Mouse (Mus musculus) adrenal gland, postnatal 4 days (tissue): Measurements from ENCODE around the gene Hdac4. TPM values are rescaled to one million over a fixed set of nuclear protein-coding genes. Genes with fewer than 3 reads are reported as not detected.
A peak's percentile ranks its signal among the peaks of the same experiment; 100 is the strongest.

ENCODE experiments used
- DNase-seq, 2 experiments: peaks; one replicate each; pipeline ENCODE4 v3.0.0; 2021 to 2022; ENCODE audit warnings: low spot score in 2 of 2, mixed read lengths in 2 of 2
- long read RNA-seq, 2 experiments: library from polyadenylated mRNA; stranded (forward); transcript quantifications; one replicate each; pipeline ENCODE4 v2.0.0; 2021
- total RNA-seq, 2 experiments: library from RNA; stranded (reverse); gene quantifications; 2 replicates each; pipeline ENCODE4 v1.2.3; 2021

Hdac4 gene
- total RNA-seq, result 10 to 100 TPM; 93.3 to 97.8 TPM
- long read RNA-seq, experiment 1, full-length matches to known transcripts, result 1 of 17 reads
- long read RNA-seq, experiment 1, partial matches to known transcripts, result 1 of 17 reads
- long read RNA-seq, experiment 1, other reads (novel, unspliced or antisense), result 15 of 17 reads
- long read RNA-seq, experiment 2, full-length matches to known transcripts, result 4 of 58 reads
- long read RNA-seq, experiment 2, partial matches to known transcripts, result 17 of 58 reads
- long read RNA-seq, experiment 2, other reads (novel, unspliced or antisense), result 37 of 58 reads

GRCm38 (mm10) chr1:92195360-92196149 lies at the start of gene Hdac4:
Gene Hdac4 (minus strand): TSS chr1:92195699.
- DNase-seq, result peak; percentile 15 to 61

DNA sequence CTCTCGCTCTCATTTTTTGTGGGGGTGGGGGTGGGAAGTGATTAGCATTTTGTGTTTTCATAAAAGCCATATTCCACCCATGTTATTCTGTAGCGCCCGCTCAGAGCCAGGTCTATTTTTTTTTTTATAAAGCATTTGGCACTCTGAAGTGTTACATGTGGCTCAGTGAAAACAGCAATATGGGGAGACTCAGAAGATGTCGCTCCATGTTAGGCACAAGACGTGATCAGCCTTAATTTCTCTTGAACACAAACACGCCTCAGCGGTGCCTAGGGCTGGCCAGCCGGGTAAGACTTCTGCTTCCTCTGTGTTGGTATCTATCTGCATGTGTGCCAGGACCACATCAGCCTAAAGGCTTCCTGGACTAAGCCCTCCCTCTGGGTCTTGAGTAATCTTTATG lies 48.0 kb upstream of the Hdac4 start:
- no peak for DNase-seq

DNA sequence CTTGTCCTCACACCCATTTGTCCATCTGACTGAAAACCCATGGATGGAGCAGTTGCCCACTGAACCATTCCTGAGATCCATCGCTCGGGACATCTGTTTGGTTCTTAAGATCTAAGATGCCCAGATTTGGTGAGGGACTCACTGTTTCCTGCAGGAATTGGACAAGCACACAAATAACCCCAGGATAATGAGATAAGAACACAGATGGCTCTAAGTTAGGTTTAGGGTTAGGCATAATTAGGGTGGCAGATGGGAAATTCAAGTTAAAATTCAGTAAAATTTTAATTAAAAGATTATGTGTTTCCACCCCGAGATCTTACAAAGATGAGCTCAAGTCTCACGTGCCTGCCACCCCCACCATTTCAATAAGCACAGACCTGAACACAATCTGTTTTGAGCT lies 44.6 kb upstream of the Hdac4 start:
- no peak for DNase-seq

- no peak for DNase-seq
Measured at GRCm38 (mm10) chr1:92235600-92235999, 40.1 kb upstream of the Hdac4 start.

DNA sequence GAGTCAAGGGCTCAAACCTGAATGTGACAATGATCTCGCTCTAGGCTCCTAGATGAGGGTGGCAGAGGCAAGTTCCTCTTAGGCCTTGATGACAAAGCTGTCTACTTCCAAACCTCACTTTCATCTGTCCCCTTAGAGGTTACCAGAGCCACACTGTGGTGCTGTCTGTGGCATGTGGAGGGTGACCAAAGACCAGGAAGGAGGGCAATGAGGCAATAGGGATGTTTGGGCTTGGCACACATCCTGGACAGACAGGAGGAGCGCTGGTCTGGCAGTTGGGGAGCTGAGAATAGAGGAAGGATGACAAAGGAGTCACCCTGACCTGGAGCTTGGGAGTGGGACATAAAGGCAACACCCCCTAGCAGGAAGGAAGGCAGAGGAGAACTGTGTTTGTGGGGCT lies 29.8 kb upstream of the Hdac4 start:
- no peak for DNase-seq

DNA sequence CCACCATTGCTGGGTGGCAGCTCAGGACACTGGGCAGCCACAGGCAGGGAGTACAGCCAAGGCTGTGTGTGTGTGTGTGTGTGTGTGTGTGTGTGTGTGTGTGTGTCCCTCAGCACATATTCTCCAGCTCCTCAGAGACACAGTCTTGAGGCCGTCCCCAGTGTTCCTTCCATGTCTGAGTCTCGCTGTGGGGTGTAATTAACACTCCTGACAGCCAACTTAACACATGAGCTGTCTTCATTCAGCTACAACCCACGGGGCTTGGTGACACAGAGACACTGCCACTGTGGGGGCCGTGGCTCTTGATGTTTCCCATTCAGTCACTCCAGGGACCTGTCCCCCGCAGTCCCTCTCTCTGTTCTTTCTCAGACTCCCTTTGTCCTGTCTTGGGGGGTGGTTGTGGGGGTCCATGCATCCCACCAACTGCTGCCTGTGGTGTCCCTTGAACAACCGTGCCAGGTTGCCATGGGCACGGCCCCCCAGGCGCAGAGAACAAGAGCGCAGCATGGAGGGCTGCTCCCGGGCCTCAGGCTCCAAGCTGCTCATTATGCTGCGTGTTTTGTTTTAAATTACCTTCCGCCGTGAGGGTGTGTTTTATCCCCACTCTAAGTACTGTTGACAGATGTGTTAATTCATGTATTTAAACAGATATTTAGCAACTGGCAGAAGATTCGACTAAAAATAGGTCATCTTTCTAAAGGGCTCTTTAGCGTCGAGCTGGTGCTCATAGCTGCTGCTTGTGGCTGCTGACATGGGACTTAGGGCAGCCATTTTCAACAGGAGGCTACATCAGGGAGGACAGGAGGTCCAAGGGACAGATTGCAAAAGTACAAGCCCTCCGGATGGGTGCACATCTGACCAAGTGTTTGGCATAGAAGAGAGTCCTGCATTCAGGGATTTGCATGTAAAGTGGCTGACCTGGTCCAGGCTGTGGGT lies 28.7 kb upstream of the Hdac4 start:
- DNase-seq, result no peak

DNA sequence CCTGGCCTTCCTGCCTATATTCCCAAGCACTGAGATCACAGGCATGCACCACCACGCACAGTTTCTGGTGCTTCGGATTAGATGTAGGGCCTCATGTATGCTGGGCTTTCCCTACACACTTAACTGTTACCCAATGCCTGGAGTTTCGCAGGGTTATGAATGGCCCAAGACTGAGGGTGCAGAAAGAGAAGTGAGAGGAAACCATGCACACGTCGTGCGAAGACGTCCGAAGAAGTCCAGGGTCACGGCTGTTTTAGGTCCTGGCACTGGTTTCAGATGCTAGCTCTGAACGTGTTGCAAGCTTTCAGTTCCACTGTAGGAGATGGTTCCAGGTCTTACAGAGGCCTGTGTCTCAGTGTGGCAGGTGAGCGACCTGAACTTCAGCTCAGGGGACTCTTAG lies 21.2 kb upstream of the Hdac4 start:
- no peak for DNase-seq

DNA sequence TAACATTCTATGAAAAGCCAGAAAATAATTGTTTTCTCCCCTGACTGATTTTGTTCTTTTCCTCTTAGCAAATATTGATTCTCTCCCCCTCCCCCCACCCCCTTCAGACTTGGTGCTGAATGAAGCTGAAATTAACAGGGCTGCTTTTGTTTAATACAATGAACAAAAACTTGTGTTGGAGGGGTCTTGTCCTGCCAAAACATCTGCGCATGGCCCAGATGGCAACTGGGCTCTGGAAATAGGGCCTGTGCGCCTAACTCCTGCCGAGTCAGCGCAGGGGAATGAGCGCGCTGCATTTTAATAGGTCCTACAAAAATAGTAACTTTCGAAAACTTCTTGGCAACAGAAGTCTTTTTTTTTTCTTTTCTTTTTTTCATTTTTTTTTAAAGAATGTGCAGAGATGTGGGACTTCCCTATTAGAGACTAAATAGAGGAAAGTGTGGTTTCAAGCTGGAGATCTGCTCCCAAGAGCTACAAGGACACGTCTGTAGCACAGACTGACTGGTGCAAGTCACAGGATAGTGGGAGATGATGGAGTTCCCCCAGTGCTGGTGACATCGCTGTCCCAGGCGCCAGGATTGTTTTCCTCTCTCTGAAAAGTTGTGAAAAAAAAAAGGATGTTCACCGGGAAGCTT lies 20.6 kb upstream of the Hdac4 start:
- no peak for DNase-seq

- DNase-seq, result peak in 1 of 2 experiments; percentile 25
Measured at GRCm38 (mm10) chr1:92215131-92215638, 19.7 kb upstream of the Hdac4 start.

DNA sequence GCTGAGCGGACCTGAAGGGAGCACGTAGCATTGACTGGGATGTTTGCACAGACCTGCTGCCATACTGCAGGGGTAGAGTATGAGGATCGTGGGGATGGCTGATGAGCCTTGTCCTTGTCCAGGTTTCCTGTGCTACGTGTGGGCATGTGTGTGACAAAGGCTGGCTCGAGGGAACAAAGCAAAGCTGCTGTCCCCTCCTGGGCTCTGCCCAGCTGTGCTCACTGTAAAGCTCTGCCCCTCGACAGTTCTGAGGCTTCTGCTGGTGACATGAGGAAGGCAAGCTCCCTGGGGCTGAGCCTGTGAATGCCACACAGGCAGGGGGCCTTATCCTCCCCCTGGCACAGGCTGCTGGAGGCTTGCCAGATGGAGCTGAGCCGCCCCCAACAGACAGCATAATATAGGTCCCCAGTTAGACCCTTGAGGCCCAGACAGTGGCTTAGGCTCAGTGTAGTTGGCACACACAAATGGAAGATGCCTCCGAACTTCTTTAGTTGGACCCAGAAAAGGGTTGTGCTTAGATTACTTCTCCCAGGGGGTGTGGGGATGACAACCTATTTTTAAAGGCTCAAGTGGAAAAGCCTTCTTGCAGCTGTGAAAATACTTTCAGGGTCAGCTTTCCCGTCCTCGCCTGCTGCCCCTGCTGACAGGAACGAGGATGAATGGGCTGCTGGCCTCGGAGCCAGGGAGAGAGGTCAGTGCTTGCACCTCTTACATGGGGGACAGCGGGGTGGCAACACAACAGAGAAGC lies 16.7 kb upstream of the Hdac4 start:
- peak in 1 of 2 experiments; percentile 40 for DNase-seq

DNA sequence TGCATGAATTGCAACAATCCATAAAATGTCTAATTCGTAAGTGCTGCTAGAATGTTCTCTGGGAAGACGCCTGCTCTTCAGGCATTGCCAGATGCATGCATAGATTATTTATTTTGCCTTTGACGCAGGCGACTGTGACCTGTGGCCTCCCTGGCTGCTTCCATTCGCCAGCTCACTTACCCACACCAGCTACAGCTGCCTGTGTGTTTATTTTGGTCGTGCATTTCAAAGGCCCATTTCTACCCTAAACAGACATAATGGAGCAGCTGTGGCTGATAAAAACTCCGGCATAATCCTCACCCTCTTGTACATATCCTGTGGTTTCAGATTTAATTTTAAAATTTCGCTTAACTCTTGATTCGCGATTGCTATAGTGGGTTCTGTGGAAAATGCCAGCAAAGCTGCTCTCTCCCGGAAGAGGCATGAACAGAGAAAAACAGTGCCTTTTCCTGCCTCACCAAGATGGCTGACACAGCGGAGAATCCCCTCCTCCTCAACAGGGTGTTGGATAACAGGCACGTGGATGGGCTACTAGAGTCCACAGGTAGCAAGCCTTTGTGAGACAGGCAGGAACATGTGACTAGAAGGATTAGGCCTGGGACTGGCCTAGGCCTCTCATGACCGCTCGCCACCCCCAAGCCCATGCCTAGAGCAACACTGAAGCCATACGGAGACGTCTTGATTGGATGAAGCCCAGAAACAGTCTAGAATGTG lies 7.3 kb upstream of the Hdac4 start:
- no peak for DNase-seq

GRCm38 (mm10) chr1:92190463-92190862 lies 5.0 kb downstream of the Hdac4 start:
- DNase-seq, result no peak

GRCm38 (mm10) chr1:92187137-92187536 lies 8.4 kb downstream of the Hdac4 start:
- DNase-seq, result no peak

DNA sequence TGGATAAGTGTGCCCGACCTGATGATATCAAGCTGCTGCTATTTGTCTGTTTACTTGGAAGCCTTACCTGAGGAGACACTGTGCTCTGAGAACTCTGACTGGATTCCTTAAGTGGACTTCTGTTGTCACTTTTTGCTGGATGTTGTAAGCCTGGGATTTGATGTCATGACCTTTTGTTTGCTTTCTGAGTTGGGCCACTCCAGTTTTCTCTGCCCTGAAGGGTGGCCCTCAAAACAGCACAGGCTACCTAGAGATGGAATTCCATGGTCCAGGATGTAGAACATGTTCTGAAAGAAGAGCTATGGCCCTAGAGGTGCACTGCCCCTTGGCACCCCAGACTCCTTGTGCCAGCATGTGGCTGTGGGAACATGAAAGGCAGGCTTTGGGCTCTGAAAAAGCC lies 10.9 kb downstream of the Hdac4 start:
- no peak for DNase-seq

GRCm38 (mm10) chr1:92183101-92183790 lies 12.3 kb downstream of the Hdac4 start:
- no peak for DNase-seq

- DNase-seq, result no peak
Measured at GRCm38 (mm10) chr1:92181970-92182369, 13.5 kb downstream of the Hdac4 start.

- peak; percentile 99 for DNase-seq
Measured at GRCm38 (mm10) chr1:92180141-92181137, 15.1 kb downstream of the Hdac4 start.
